Mouse (Mus musculus): ENCODE results near the gene Bclaf1. TPM values are rescaled to one million over a fixed set of nuclear protein-coding genes. Genes with fewer than 3 reads are reported as not detected.

Bclaf1 gene
- polyA plus RNA-seq, 1 experiment from 2014 or later = 124 TPM

- Histone ChIP-seq H3K4me3 (no peak overlapping the region), H3K27me3 (no peaks in the 10 kb centered on the region), H3K36me3 (no peaks in the 10 kb centered on the region), H3K27ac (no peak overlapping the region), H3K4me1 (no peaks in the 10 kb centered on the region), H3K9me3 (no peaks in the 10 kb centered on the region), H3K9ac (no peak overlapping the region), H3K4me2 (no peak overlapping the region)
- 79% methylated on average over 3 of the region's 3 CpGs for WGBS
- no peak for ATAC-seq (ENCODE audit: borderline replicate concordance, extremely low read depth, low FRiP score, low TSS enrichment)
These were observed 68.5 kb downstream of the Bclaf1 start for GRCm38 (mm10) chr10:20380798-20381197.

- Histone ChIP-seq H3K9me3 (no peaks in the 10 kb centered on the region), H3K4me2 (no peak overlapping the region), H3K27ac (no peak overlapping the region), H3K9ac (no peak overlapping the region), H3K27me3 (no peaks in the 10 kb centered on the region), H3K4me1 (no peaks in the 10 kb centered on the region), H3K4me3 (no peak overlapping the region), H3K36me3 (no peaks in the 10 kb centered on the region)
- no peak for ATAC-seq (ENCODE audit: borderline replicate concordance, extremely low read depth, low FRiP score, low TSS enrichment)
- WGBS = 80% methylated on average over 3 of the region's 3 CpGs
These were observed 69.1 kb downstream of the Bclaf1 start for GRCm38 (mm10) chr10:20381352-20381751.

- Histone ChIP-seq H3K4me3 (no peak overlapping the region), H3K9ac (no peak overlapping the region), H3K4me1 (no peaks in the 10 kb centered on the region), H3K27me3 (no peaks in the 10 kb centered on the region), H3K4me2 (no peak overlapping the region), H3K27ac (no peak overlapping the region), H3K36me3 (no peaks in the 10 kb centered on the region), H3K9me3 (no peaks in the 10 kb centered on the region)
- no peak for ATAC-seq (ENCODE audit: borderline replicate concordance, extremely low read depth, low FRiP score, low TSS enrichment)
- WGBS = 67% methylated on average over 6 of the region's 6 CpGs
These were observed 70.6 kb downstream of the Bclaf1 start for GRCm38 (mm10) chr10:20382807-20383419.

GRCm38 (mm10) chr10:20390568-20390967 is 78.3 kb downstream of the Bclaf1 start:
- Histone ChIP-seq H3K4me2 (no peak overlapping the region), H3K9ac (no peak overlapping the region), H3K4me3 (no peak overlapping the region), H3K9me3 (no peaks in the 10 kb centered on the region), H3K4me1 (no peaks in the 10 kb centered on the region), H3K27ac (no peak overlapping the region), H3K27me3 (no peaks in the 10 kb centered on the region), H3K36me3 (no peaks in the 10 kb centered on the region)
- ATAC-seq (ENCODE audit: borderline replicate concordance, extremely low read depth, low FRiP score, low TSS enrichment) = no peak
- WGBS = 43% methylated on average over 3 of the region's 3 CpGs

Small RNA genes within 50 kb of the gene (microRNA-seq; reads per million reads assigned to microRNA genes)
- gene Mir6413 = not detected

Other genes starting within 250 kb of the Bclaf1 start
- gene Map7, start 164.0 kb upstream of the Bclaf1 start, polyA plus RNA-seq (2015; fragmentation: Nextera tagmentation; extraction: Ambion mirVana) = 12.2 and 13.0 TPM in 2 replicates
- gene Mtfr2, start 35.3 kb downstream of the Bclaf1 start, polyA plus RNA-seq (2015; fragmentation: Nextera tagmentation; extraction: Ambion mirVana) = 2.2 and 3.1 TPM in 2 replicates